Mouse (Mus musculus) inflammation-experienced regulatory T-cells, adult 16 weeks (primary cell): Measurements from ENCODE around the gene Deaf1. TPM values are rescaled to one million over a fixed set of nuclear protein-coding genes. Genes with fewer than 3 reads are reported as not detected.

ENCODE experiments used
- polyA plus RNA-seq: library from polyadenylated mRNA; unstranded; fragments of 100-300 nt; shearing (Covaris generic); gene quantifications from one replicate; pipeline ENCODE4 v1.2.1, GENCODE M21; 2017

Deaf1 gene
- polyA plus RNA-seq = 15.6 TPM

DNA sequence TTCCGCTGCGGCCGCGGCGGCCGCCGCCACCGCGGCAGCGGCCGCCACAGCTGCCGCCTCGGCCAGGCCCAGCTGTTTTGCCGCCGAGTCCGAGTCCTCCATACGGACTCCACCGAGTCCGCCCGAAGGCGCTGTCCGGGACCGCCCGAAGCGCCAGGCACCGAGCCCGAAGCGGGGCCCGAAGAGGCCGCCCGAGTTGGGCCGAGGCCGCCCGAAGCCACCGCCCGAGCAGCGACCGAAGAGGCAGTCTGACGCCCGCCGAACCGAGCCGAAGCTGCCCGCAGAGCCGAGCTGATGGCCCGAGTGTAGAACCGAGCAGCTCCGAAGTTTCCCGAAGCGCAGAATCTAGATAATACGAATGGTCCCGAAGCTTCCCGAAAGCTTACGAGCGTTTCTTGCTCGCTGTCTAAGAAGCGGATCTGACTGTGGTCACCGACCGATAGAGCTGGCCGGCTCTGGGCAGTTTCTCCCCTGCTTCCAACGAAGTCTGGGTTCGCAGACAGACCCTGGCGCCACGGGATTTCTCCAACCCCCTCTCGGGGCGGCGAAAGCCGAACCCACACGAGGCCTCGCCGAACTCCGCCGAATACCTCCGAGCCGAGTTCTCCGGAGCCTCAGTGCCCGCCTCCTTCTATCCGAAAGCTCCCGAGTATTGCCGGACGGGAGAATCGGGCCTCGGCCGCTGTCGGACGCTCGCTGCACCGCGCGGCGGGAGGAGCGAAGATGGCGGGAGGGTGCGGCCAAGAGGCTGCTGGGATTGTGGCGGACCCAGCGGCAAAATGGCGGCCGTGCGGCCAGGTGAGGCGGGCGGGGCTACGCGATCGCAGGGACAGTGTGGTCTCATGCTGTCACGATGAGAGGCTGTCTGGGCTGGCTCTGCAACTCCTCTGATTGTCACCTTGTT is at the start of gene Deaf1, which contains the start of gene Tmem80:
Gene Deaf1, minus strand, starts transcription at position 222 of the 904 bp plus-strand sequence.
Gene Tmem80, plus strand, starts transcription at position 271 of the 904 bp plus-strand sequence.

DNA sequence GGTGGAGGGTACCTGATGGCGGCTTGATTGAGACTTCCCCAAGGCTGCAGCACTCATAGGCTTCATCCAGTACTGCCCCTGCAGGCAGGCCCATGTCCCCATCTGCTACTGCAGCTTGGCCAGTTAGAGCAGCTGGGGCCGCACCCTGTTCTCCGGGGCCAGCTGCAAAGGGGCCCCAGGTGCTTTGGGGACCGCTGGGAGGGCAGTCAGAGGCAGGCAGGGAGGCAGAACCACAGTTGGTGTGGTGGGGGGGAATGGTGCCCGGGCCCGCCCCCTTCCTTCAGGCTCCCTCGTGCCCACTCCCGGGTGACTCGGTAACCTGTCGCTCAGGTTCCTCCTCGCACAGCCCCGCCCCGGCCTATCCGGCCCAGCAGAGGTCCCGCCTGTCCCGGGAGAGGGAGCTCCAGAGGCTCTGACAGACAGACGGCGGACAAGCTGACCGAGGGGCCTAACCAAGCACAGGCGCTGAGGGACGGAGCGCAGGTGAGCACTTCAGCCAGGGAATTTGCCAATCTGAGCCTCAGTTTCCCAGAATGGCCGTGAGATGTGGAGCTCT is 11.2 kb upstream of the Deaf1 start, which contains the start of gene Eps8l2:
Gene Eps8l2, plus strand, starts transcription at position 305 of the 556 bp plus-strand sequence.

DNA sequence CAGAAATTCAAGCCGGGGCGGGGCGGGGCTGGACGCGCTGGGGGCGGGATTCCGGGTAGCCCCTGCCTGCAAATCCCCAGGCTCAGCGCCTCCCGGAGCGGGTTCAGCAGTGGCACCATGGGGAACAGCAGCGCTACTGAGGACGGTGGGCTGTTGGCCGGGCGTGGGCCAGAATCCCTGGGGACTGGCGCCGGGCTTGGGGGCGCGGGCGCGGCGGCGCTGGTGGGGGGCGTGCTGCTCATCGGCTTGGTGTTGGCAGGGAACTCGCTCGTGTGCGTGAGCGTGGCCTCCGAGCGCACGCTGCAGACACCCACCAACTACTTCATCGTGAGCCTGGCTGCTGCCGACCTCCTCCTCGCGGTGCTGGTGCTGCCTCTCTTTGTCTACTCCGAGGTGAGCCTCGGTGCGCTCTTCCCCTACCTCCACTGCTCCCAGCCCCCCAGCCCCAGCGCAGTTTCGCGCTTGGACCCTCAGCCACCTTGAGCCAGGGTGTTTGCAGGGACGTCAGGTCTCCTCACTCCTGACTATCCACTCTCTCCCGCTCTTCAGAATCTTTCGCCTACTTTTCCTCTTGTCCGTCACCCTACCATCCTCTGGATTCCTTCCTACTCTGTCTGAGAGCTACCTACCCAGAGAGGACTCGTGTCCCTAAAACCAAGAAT is 35.4 kb downstream of the Deaf1 start, which contains the start of gene Drd4:
Gene Drd4, plus strand, starts transcription at position 86 of the 662 bp plus-strand sequence.

DNA sequence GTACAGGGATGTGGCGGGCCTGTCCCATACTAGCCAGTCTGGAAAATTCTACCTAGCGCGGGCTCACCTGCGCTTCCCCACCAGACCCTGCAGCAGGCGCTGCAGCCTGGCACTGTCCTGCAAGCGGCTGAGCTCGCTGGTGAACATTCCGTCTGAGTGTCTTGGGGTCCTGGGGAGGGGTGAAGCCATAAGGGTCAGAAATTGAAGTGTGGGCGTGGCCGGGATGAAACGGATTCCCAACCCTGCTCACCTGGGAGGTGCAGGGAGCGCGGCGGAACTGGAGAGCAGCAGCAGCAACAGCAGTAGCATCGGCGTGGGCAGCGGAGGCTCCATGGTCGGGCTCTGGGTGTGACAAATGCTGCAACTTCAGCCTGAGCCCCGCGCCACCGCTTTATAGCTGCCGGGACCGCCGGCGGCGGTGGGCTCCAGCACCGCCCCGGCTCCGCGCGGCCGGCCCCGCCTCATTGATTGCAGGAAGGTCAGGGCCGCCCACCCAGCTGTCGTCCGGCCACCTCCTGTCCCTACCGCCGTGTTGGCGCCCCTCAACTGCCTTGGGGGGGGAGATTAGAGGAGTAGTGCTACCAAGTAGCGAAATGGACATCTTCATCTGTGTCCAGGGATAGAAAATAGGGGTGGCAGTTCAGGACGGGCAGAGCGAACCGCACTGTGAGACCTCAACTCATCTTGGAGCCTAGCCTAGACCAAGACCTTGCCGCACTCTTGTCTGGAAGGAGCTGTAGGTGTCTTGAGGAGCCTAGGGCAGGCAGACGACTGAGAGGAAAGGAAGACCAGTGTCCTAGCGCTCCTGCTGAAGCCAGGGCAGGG is 48.5 kb downstream of the Deaf1 start, which contains the start of gene Sct:
Gene Sct, minus strand, starts transcription at position 368 of the 825 bp plus-strand sequence.

DNA sequence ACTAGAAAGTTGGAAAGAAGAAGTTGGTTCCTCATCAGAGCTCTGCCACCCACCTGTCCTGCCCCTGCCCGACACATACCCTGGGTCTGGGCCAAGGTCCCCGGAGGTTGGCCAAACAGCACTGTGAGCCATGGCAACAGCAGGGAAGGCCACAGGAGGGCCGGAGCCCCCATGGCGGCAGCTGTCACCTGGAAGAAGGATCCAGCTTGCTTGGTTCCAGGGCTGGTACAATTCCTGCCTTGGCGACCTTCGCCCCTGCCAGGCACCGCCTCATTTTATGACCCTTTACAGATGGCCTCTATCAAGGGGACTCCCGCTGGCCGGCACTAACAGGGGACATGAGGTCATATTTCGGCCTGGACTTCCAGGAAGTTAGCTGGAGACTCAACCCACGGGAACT is 50.9 kb downstream of the Deaf1 start, which contains the start of gene Cdhr5:
Gene Cdhr5, minus strand, starts transcription at position 241 of the 400 bp plus-strand sequence.

DNA sequence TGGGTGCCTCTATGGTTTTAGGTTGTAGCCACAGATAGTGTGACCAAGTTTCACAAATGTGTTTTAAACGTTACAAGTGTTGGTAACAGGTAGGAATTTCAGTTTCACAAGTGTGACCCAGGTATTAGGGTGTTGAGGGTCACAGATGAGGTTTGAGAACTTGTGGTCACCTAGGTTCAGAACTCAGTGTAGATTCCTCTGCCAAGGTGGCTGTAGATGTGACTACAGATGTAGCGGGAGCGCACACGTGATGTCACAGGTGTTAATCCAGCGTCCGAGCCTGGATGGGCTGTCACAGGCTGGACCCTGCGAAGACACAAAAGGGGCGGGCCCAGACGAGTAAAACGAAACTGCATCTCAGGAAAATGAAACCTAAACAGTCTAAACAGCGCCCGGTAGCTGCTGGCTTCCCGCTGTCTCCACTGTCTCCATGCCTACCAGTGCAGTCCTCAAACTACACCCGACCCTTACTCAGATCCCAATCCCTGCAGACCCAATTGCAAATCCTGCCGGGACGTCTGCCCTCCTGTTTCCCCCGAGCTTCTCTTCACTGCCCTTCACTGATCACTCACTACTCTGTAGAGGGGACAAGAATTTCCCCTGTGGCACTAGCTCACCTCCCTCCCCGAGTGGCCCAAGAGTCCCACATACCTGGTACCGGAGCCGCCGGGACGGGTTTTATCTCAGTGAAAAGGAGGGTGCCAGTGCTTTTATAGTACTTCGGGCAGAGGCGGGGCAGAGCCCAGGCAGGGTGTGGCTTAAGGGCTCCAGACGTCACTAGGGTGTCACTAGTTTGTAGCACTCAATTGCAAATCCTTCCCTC is 61.5 kb downstream of the Deaf1 start, which contains the start of gene Irf7:
Gene Irf7, minus strand, starts transcription at position 743 of the 823 bp plus-strand sequence.

Other genes starting within 250 kb of the Deaf1 start
- 422 TPM for gene Pkp3, start 249.5 kb downstream of the Deaf1 start, polyA plus RNA-seq
- 261 TPM for gene Sigirr, start 227.1 kb downstream of the Deaf1 start, polyA plus RNA-seq
- 0.24 TPM for gene Ano9, start 209.9 kb downstream of the Deaf1 start, polyA plus RNA-seq
- gene Ptdss2, start 205.3 kb downstream of the Deaf1 start, polyA plus RNA-seq = 19.3 TPM
- gene Rnh1, start 154.8 kb downstream of the Deaf1 start, polyA plus RNA-seq = 165 TPM
- 3.5 TPM for gene Hras, start 133.7 kb downstream of the Deaf1 start, polyA plus RNA-seq
- 3.5 TPM for gene Lrrc56, start 133.5 kb downstream of the Deaf1 start, polyA plus RNA-seq
- gene Lmntd2, start 113.6 kb downstream of the Deaf1 start, polyA plus RNA-seq = 15.4 TPM
- gene Rassf7, start 111.8 kb downstream of the Deaf1 start, polyA plus RNA-seq = 24.4 TPM
- gene Phrf1, start 98.9 kb downstream of the Deaf1 start, polyA plus RNA-seq = 133 TPM
- gene Irf7, start 61.2 kb downstream of the Deaf1 start, polyA plus RNA-seq = 111 TPM
- gene Cdhr5, start 50.9 kb downstream of the Deaf1 start, polyA plus RNA-seq = not detected
- not detected for gene Sct, start 48.6 kb downstream of the Deaf1 start, polyA plus RNA-seq
- gene Drd4, start 35.7 kb downstream of the Deaf1 start, polyA plus RNA-seq = not detected
- 41.9 TPM for gene Tmem80, start within 50 bp of the Deaf1 start, polyA plus RNA-seq
- not detected for gene Eps8l2, start 11.2 kb upstream of the Deaf1 start, polyA plus RNA-seq
- gene Taldo1, start 64.5 kb upstream of the Deaf1 start, polyA plus RNA-seq = 342 TPM
- 85.0 TPM for gene Gatd1, start 86.4 kb upstream of the Deaf1 start, polyA plus RNA-seq
- 0.56 TPM for gene Cend1, start 101.8 kb upstream of the Deaf1 start, polyA plus RNA-seq
- gene Slc25a22, start 110.2 kb upstream of the Deaf1 start, polyA plus RNA-seq = 82.4 TPM
- 14.5 TPM for gene Pidd1, start 116.3 kb upstream of the Deaf1 start, polyA plus RNA-seq
- gene Rplp2, start 119.7 kb upstream of the Deaf1 start, polyA plus RNA-seq = 1,588 TPM
- gene Pnpla2, start 127.5 kb upstream of the Deaf1 start, polyA plus RNA-seq = 99.5 TPM
- gene Cracr2b, start 133.4 kb upstream of the Deaf1 start, polyA plus RNA-seq = not detected
- 8.9 TPM for gene Cd151, start 139.7 kb upstream of the Deaf1 start, polyA plus RNA-seq
- gene Polr2l, start 147.4 kb upstream of the Deaf1 start, polyA plus RNA-seq = 31.5 TPM
- 3.8 TPM for gene Tspan4, start 147.6 kb upstream of the Deaf1 start, polyA plus RNA-seq
- gene Chid1, start 212.2 kb upstream of the Deaf1 start, polyA plus RNA-seq = 24.9 TPM
- 25.5 TPM for gene Ap2a2, start 234.5 kb upstream of the Deaf1 start, polyA plus RNA-seq